Mouse (Mus musculus) embryonic fibroblast, embryonic 13.5 days (primary cell): ENCODE data around the gene Evi5.

Source experiments
- CTCF ChIP-seq: IDR thresholded peaks from 2 replicates; pipeline ENCODE4 v1.5.1; 2011; ENCODE audit warnings: mild to moderate bottlenecking, control low read depth, low read length, moderate library complexity, borderline replicate concordance; ENCODE audit not compliant: insufficient read depth
- POLR2A ChIP-seq: IDR thresholded peaks from 2 replicates; pipeline ENCODE4 v1.6.1; 2011; ENCODE audit warnings: low read depth, mild to moderate bottlenecking, control low read depth, low read length, moderate library complexity

DNA sequence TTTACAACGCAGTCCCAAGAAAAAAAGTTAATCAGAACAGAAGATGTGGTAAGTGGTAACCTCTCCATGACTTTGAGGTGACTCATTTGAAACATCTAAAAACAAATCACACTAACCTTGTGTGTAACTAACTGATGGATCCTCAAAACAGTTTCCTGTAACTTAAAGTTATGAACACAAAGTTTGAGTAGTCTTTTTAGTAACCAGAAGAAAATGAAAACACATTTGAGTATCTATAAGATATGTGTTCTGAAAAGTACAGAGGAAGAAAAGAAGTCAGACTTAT is 97.4 kb downstream of the Evi5 start:
- no peak for TF ChIP-seq CTCF
- TF ChIP-seq POLR2A: no peak
